Mouse (Mus musculus) embryonic fibroblast, embryonic 13.5 days (primary cell): Measurements from ENCODE around the gene Gm12394. TPM values are rescaled to one million over a fixed set of nuclear protein-coding genes. Genes with fewer than 3 reads are reported as not detected.
A peak's percentile ranks its signal among the peaks of the same experiment; 100 is the strongest.
"Not testable (repeated sequence)": the region's sequence is repeated elsewhere in the genome, so short reads cannot be mapped to it uniquely, and the experiment has no call there.

Experiments
- H3K27ac ChIP-seq: 2 replicates; pipeline ENCODE4 v1.5.1; 2012; ENCODE audit warnings: low read length, control low read depth, inconsistent platforms; ENCODE audit not compliant: insufficient read depth
- H3K4me1 ChIP-seq: 2 replicates; pipeline ENCODE4 v1.6.1; 2011; ENCODE audit warnings: low read length; ENCODE audit not compliant: control insufficient read depth, insufficient read depth
- H3K4me3 ChIP-seq: 2 replicates; pipeline ENCODE4 v1.5.1; 2011; ENCODE audit warnings: mild to moderate bottlenecking, control low read depth, low read length; ENCODE audit not compliant: insufficient read depth
- CTCF ChIP-seq: IDR thresholded peaks from 2 replicates; pipeline ENCODE4 v1.5.1; 2011; ENCODE audit warnings: mild to moderate bottlenecking, control low read depth, low read length, moderate library complexity, borderline replicate concordance; ENCODE audit not compliant: insufficient read depth
- POLR2A ChIP-seq: IDR thresholded peaks from 2 replicates; pipeline ENCODE4 v1.6.1; 2011; ENCODE audit warnings: low read depth, mild to moderate bottlenecking, control low read depth, low read length, moderate library complexity
- polyA plus RNA-seq: library from polyadenylated mRNA; stranded (reverse); fragments of >200 nt; gene quantifications from 2 replicates; pipeline ENCODE4 v1.2.4, GENCODE M21; 2011; ENCODE audit warnings: low read depth; ENCODE audit not compliant: missing spikeins, insufficient read length

The Gm12394 gene
- 0.18 TPM in 1 of 2 replicates, not detected in the other for polyA plus RNA-seq

DNA sequence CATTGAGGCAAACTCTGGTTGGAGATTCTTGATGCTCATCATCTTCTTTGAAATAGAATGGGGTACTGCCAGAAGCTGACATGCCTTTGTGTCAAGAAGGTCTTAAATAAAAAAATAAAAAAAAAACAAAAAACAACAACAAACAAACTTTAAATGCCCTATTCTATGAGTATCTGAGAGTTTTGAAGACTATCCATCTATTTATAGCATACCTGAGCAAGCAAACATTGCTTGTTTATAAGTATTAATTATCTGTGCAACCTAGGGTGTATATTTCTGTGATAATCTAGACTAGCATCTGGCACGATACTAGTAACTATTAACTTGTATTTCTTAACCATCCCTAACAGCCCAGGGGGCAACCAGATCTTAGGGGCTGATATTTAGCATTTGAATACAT lies at the start of gene Gm12394:
TSS of gene Gm12394 (minus strand) at position 101 of the 400 bp plus-strand sequence.
- H3K4me1 ChIP-seq, H3K4me3 ChIP-seq, H3K27ac ChIP-seq: not testable (repeated sequence)

DNA sequence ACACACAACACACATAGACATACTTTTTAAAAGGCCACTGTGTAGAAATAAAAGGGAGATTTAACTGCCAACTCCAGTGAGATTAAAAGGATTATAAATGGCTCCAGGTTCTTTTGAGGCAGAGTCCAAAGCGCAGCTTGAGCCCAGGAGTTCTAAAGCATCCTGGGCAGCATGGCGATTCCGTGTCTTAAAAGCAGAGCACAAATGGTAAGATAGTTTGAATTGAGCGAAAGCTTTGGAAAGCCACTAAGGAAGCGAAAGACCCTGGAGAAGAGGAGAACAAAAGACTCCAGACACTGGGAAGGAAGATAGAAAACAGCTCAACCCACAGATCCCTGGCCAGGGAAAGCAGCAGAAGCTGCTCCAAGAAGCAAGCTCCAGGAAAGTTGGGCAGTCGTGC lies 48.4 kb upstream of the Gm12394 start:
- H3K4me1 ChIP-seq = no peaks in the 10 kb centered on the region
- no peak for TF ChIP-seq CTCF
- no peak for TF ChIP-seq POLR2A
- H3K4me3 ChIP-seq = no peak overlapping the region
- no peak overlapping the region for H3K27ac ChIP-seq

DNA sequence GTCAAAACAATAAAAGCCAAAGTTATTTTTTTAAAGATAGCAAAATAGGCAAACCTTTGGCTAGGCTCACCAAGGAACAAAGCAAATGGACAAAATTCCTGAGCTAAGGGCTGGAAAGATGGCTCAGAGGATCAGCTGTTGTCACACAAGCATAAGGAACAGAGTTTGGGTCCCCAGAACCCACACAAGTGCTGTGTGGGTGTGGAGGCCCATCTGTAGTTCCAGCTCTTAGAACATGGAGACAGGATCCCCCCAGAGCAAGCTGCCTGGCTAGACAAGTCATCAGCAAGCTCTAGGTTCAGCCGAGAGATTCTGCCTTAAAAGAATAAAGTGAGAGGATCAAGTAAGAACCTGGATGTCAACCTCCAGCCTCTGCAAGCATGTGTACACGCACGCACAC lies 48.0 kb upstream of the Gm12394 start:
- Histone ChIP-seq H3K4me1 (no peaks in the 10 kb centered on the region), H3K27ac (no peak overlapping the region), H3K4me3 (no peak overlapping the region)
- no peak for TF ChIP-seq POLR2A
- TF ChIP-seq CTCF = no peak

DNA sequence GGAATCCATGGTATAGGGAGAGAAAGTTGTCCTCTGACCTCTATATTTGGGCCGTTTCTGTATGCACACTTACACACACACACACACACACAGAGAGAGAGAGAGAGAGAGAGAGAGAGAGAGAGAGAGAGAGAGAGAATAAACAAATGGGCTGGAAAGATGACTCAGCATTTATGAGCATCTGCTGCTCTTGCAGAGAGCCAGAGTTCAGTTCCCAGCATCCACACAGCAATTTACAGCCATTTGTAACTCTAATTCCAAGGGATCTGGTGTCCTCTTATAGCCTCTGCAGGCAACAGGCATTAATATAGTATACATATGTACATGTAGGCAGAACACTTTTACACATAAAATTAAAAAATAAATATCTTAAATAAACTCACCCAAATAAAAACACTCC lies 47.4 kb upstream of the Gm12394 start:
- H3K4me3 ChIP-seq = no peak overlapping the region
- no peak for TF ChIP-seq POLR2A
- TF ChIP-seq CTCF = no peak
- no peaks in the 10 kb centered on the region for H3K4me1 ChIP-seq
- H3K27ac ChIP-seq = no peak overlapping the region

DNA sequence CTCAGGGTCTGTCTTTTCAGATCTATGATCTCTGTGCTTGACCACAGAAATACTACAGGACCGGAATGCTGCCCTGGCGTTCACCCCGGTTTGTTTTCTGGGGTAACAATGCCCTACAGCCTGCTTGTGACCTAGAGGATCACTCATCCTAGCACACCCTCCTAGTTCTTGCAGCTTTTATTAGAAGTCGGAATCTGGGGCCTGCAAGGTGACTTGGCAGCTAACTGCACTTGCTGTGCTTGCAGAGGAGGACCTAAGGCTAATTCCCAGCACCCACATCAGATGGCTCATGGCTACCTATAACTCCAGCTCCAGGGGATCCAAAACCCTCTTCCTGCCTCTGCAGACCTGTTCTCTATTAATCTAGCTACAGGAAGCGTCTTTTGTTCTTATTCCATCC lies 46.2 kb upstream of the Gm12394 start:
- Histone ChIP-seq H3K4me3 (no peak overlapping the region), H3K27ac (no peak overlapping the region), H3K4me1 (no peaks in the 10 kb centered on the region)
- TF ChIP-seq POLR2A = no peak
- no peak for TF ChIP-seq CTCF

DNA sequence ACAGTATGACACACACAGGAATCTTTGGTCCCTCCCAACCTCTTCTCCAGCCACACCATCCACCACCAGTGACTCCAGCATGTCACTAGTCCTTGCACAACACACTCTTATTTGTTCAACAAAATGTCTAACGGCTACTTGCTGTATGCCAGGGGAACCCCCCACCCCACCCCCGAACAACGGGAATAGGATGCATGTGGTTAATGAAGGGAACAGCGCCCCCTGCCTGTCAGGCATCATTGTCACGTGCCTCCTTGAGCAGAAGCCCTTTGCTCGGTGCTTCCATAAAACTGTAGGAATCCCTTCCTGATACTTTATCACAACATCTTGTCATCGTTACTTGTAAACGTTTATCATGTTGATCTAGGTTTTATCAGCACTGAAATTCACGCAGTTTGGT lies 45.6 kb upstream of the Gm12394 start:
- TF ChIP-seq CTCF (0 out of 2 replicates have a peak, but pooled peaks have one; percentile 13), POLR2A (no peak)

DNA sequence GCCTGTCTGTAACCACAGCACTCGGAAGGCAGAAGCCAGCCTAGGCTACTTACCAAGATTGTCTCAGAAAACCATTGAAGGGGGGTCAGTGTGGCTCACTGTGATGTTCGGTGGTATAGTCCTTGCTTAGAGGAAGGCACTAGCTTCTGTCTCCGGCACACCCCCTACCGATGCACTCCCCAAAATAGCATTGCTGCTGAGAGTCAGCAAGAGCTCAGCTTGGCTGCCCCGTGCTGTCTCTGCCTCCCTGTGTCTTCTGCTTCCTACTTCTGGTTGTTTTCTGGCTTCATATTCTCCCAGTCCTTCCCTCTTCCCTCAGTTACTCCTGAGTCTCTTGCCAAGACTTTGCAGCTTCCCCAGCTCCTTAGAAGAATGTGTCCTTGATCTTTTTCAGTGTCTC lies 44.3 kb upstream of the Gm12394 start:
- Histone ChIP-seq H3K4me3 (no peak overlapping the region), H3K4me1 (no peaks in the 10 kb centered on the region), H3K27ac (no peak overlapping the region)
- TF ChIP-seq CTCF (no peak), POLR2A (no peak)

More for the DNA sequence above, 45.6 kb upstream of the Gm12394 start:
- Histone ChIP-seq H3K4me1 (no peaks in the 10 kb centered on the region), H3K27ac (no peak overlapping the region), H3K4me3 (no peak overlapping the region)

DNA sequence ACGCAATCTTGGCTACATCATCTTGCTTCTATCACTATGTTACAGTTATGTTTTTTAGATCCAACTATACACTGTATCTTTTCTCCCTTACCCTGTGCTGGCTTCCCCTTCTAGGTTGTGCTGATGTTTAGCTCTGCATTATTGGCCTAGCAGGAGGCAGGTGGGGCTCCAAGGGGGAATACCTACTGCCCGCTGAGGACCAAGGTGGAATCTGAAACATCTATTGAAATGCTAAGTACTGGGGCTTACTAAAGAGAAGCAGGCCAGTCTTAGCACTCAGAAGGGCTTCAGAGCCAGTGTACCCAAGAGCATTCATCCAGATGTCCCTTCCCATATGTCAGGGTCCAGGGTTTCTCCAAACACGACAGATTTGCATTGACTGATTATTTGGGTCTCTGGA lies 42.3 kb upstream of the Gm12394 start:
- no peak for TF ChIP-seq POLR2A
- TF ChIP-seq CTCF = no peak
- no peak overlapping the region for H3K27ac ChIP-seq
- no peak overlapping the region for H3K4me3 ChIP-seq
- no peaks in the 10 kb centered on the region for H3K4me1 ChIP-seq

DNA sequence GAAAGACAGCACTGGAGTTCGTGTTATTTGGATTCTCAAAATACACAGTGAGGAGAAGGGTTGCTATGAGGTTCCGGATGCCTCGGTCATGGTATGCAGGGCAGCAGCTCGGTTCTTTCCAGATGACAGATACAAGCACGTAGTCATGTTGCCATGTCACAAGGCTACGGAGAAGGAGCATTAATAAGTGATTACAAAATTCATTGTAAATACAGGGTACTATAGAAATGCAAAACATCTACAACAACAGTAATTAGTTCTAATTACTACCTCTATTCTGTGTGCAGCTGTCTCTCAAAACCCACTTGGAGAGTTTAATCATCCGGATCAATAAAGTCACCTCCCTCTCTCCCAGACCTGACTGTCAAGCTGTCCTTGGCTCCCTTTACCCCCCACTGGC lies 38.5 kb upstream of the Gm12394 start:
- TF ChIP-seq CTCF = no peak
- no peak for TF ChIP-seq POLR2A
- Histone ChIP-seq H3K4me1 (no peaks in the 10 kb centered on the region), H3K27ac (no peak overlapping the region), H3K4me3 (no peak overlapping the region)

DNA sequence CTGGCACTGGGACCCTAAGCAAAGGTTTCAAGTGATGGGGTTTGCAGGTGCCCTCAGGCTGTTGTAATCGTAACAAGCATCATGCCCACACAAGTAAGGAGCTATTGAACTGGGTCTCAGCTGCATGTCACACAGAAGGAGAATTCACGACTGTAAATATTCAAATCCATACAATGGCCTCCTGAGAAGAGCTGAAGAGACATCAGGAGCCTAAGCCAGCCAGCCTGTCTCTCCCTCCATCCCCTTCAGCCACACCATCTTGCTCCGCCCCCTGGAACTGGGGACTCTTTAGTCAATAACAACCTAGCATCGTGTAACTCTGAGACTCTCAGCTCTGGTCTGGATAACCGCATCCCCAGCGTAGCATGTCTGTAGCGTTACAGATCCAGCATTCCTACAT lies 34.6 kb upstream of the Gm12394 start:
- Histone ChIP-seq H3K27ac (no peak overlapping the region), H3K4me3 (no peak overlapping the region), H3K4me1 (no peaks in the 10 kb centered on the region)
- TF ChIP-seq POLR2A = no peak
- TF ChIP-seq CTCF = no peak

DNA sequence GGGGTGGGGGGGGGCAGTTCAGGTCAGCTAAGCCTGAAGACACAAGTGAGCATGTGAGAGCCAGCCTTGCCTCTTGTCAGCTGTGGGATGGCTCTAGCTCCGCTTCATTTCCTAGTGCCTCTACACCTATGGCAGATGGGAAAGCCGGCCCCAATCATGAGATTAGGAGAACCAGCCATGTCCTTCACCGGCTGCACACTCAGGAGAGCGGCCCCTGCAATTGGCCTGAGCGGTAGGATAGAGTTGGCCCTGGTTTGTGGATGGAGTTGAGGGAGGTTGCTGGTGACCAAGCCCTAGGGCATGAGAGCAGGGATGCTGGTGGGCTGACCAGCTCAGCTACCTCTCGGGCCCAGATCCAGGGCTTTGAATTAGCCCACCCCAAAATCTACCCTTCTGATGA lies 32.2 kb upstream of the Gm12394 start:
- Histone ChIP-seq H3K27ac (no peak overlapping the region), H3K4me3 (no peak overlapping the region), H3K4me1 (no peaks in the 10 kb centered on the region)
- no peak for TF ChIP-seq POLR2A
- TF ChIP-seq CTCF = no peak
